Mouse (Mus musculus) liver, embryonic 12.5 days (tissue): ENCODE measurements around the gene Hoxa7. TPM values are rescaled to one million over a fixed set of nuclear protein-coding genes. Genes with fewer than 3 reads are reported as not detected.
A peak's percentile ranks its signal among the peaks of the same experiment; 100 is the strongest.

ENCODE experiments used
- ATAC-seq: fragments of 200-750 bp; cut with Nextera tagmentation; 2 replicates; pipeline ENCODE4 v1.8.0; 2017; ENCODE audit warnings: moderate number of reproducible peaks, mild to moderate bottlenecking, moderate library complexity
- H3K27ac ChIP-seq: fragments of 300-500 bp; sonication (generic); 2 replicates; pipeline ENCODE4 v1.5.1; 2016; ENCODE audit warnings: mild to moderate bottlenecking
- H3K27me3 ChIP-seq: fragments of 300-500 bp; sonication (generic); replicated peaks from 2 replicates; pipeline ENCODE4 v1.6.1; 2016; ENCODE audit warnings: mild to moderate bottlenecking, moderate library complexity
- H3K36me3 ChIP-seq: fragments of 300-500 bp; sonication (generic); 2 replicates; pipeline ENCODE4 v1.6.1; 2016; ENCODE audit warnings: mild to moderate bottlenecking, moderate library complexity
- H3K4me1 ChIP-seq: fragments of 300-500 bp; sonication (generic); 2 replicates; pipeline ENCODE4 v1.6.1; 2016
- H3K4me2 ChIP-seq: fragments of 300-500 bp; sonication (generic); 2 replicates; pipeline ENCODE4 v1.6.1; 2016; ENCODE audit warnings: mild to moderate bottlenecking, moderate library complexity
- H3K4me3 ChIP-seq: fragments of 300-500 bp; sonication (generic); 2 replicates; pipeline ENCODE4 v1.5.1; 2016; ENCODE audit warnings: mild to moderate bottlenecking, moderate library complexity
- H3K9ac ChIP-seq: fragments of 300-500 bp; sonication (generic); 2 replicates; pipeline ENCODE4 v1.6.1; 2016; ENCODE audit warnings: mild to moderate bottlenecking, moderate library complexity
- H3K9me3 ChIP-seq: fragments of 300-500 bp; sonication (generic); replicated peaks from 2 replicates; pipeline ENCODE4 v1.6.1; 2016; ENCODE audit warnings: mild to moderate bottlenecking, moderate library complexity
- WGBS: fragments of 180-500 bp; shearing (Covaris S2); methylation state at CpG from one replicate; pipeline ENCODE4 v1.1.7; 2016; ENCODE audit not compliant: insufficient replicate concordance; 5-methylcytosine and 5-hydroxymethylcytosine counted together
- polyA plus RNA-seq: library from polyadenylated mRNA; unstranded; fragments of >200 nt; fragmentation: Nextera tagmentation; extraction: Ambion mirVana; gene quantifications from 2 replicates; pipeline ENCODE4 v1.2.1, GENCODE M21; 2016

Gene Hoxa7
- polyA plus RNA-seq, 1 experiment from 2014 or later, result 0.74 TPM

GRCm38 (mm10) chr6:52170166-52170897 is 51.3 kb downstream of the Hoxa7 start:
- H3K36me3 ChIP-seq, result no peaks in the 10 kb centered on the region
- no peak overlapping the region; the same call in 1 of the 2 replicates for H3K4me3 ChIP-seq
- peak overlapping the region; percentile 15; the same call in 1 of the 2 replicates for H3K4me2 ChIP-seq
- 4% methylated on average over 40 of the region's 40 CpGs for WGBS
- H3K4me1 ChIP-seq, result peaks cover 12% of the 10 kb centered on the region; the same call in 1 of the 2 replicates
- no peaks in the 10 kb centered on the region for H3K9me3 ChIP-seq
- peaks cover 98% of the 10 kb centered on the region for H3K27me3 ChIP-seq
- H3K9ac ChIP-seq, result no peak overlapping the region
- ATAC-seq, result peak; percentile 60
- H3K27ac ChIP-seq, result peak overlapping the region; percentile 51

GRCm38 (mm10) chr6:52169499-52170165 is 52.0 kb downstream of the Hoxa7 start:
- H3K4me1 ChIP-seq, result peaks cover 12% of the 10 kb centered on the region; the same call in 1 of the 2 replicates
- H3K4me3 ChIP-seq, result no peak overlapping the region
- H3K9me3 ChIP-seq, result no peaks in the 10 kb centered on the region
- H3K4me2 ChIP-seq, result peak overlapping the region; percentile 15; the same call in 1 of the 2 replicates
- ATAC-seq, result no peak
- no peak overlapping the region for H3K9ac ChIP-seq
- peak overlapping the region; percentile 23; the same call in 1 of the 2 replicates for H3K27ac ChIP-seq
- H3K27me3 ChIP-seq, result peaks cover 98% of the 10 kb centered on the region
- H3K36me3 ChIP-seq, result no peaks in the 10 kb centered on the region
- WGBS, result 20% methylated on average over 16 of the region's 16 CpGs

- Histone ChIP-seq H3K27ac (peak overlapping the region; percentile 41; the same call in 1 of the 2 replicates), H3K4me2 (peak overlapping the region; percentile 27), H3K9me3 (no peaks in the 10 kb centered on the region), H3K9ac (peak overlapping the region; percentile 40; the same call in 1 of the 2 replicates), H3K4me3 (no peak overlapping the region), H3K4me1 (peaks cover 12% of the 10 kb centered on the region; the same call in 1 of the 2 replicates), H3K27me3 (peaks cover 100% of the 10 kb centered on the region), H3K36me3 (no peaks in the 10 kb centered on the region)
- no peak for ATAC-seq
- 5% methylated on average over 42 of the region's 42 CpGs for WGBS
Observed at GRCm38 (mm10) chr6:52168191-52169055, 53.2 kb downstream of the Hoxa7 start.

- Histone ChIP-seq H3K9me3 (no peaks in the 10 kb centered on the region), H3K27ac (no peak overlapping the region), H3K9ac (no peak overlapping the region), H3K4me3 (no peak overlapping the region), H3K36me3 (no peaks in the 10 kb centered on the region), H3K4me1 (peaks cover 10% of the 10 kb centered on the region; the same call in 1 of the 2 replicates), H3K4me2 (no peak overlapping the region), H3K27me3 (peaks cover 100% of the 10 kb centered on the region)
- WGBS, result 10% methylated on average over 14 of the region's 14 CpGs
- no peak for ATAC-seq
Observed at GRCm38 (mm10) chr6:52167736-52168161, 53.9 kb downstream of the Hoxa7 start.

- no peak for ATAC-seq
- H3K27ac ChIP-seq, result no peak overlapping the region
Observed at GRCm38 (mm10) chr6:52167176-52167575, 54.5 kb downstream of the Hoxa7 start.

GRCm38 (mm10) chr6:52166431-52167077 is 55.1 kb downstream of the Hoxa7 start:
- Histone ChIP-seq H3K36me3 (no peaks in the 10 kb centered on the region), H3K27me3 (peaks cover 98% of the 10 kb centered on the region), H3K4me3 (no peak overlapping the region), H3K27ac (no peak overlapping the region), H3K9me3 (no peaks in the 10 kb centered on the region), H3K4me1 (no peaks in the 10 kb centered on the region; the same call in 1 of the 2 replicates), H3K9ac (no peak overlapping the region), H3K4me2 (no peak overlapping the region)
- 8% methylated on average over 4 of the region's 4 CpGs for whole genome bisulfite sequencing
- ATAC-seq, result no peak

More at GRCm38 (mm10) chr6:52167176-52167575, 54.5 kb downstream of the Hoxa7 start:
- no peaks in the 10 kb centered on the region for H3K9me3 ChIP-seq
- H3K27me3 ChIP-seq, result peaks cover 98% of the 10 kb centered on the region
- H3K9ac ChIP-seq, result no peak overlapping the region
- no peaks in the 10 kb centered on the region for H3K36me3 ChIP-seq
- WGBS, result 23% methylated on average over 1 of the region's 1 CpGs
- no peak overlapping the region for H3K4me3 ChIP-seq
- H3K4me2 ChIP-seq, result no peak overlapping the region
- H3K4me1 ChIP-seq, result peaks cover 4% of the 10 kb centered on the region; the same call in 1 of the 2 replicates

- Histone ChIP-seq H3K36me3 (no peaks in the 10 kb centered on the region), H3K9ac (peak overlapping the region; percentile 31; the same call in 1 of the 2 replicates), H3K27me3 (peaks cover 98% of the 10 kb centered on the region), H3K4me1 (no peaks in the 10 kb centered on the region; the same call in 1 of the 2 replicates), H3K4me3 (peak overlapping the region; percentile 9; the same call in 1 of the 2 replicates), H3K9me3 (no peaks in the 10 kb centered on the region), H3K4me2 (peak overlapping the region; percentile 39), H3K27ac (0 out of 2 replicates have a peak overlapping the region, but pooled peaks have one; percentile 36)
- no peak for ATAC-seq
- 3% methylated on average over 27 of the region's 28 CpGs for WGBS
Observed at GRCm38 (mm10) chr6:52165441-52166370, 55.9 kb downstream of the Hoxa7 start.

GRCm38 (mm10) chr6:52164626-52165440 is 56.8 kb downstream of the Hoxa7 start, which contains the start of gene Hoxa2:
TSS of gene Hoxa2 (minus strand) at chr6:52164831.
- peak within 1 kb of the TSS; percentile 39 for H3K4me2 ChIP-seq
- H3K36me3 ChIP-seq, result no peaks in the 10 kb centered on the region
- peaks cover 98% of the 10 kb centered on the region for H3K27me3 ChIP-seq
- 0 out of 2 replicates have a peak, but pooled peaks cover 2% of the 10 kb centered on the region for H3K4me1 ChIP-seq
- peak within 1 kb of the TSS; percentile 37 for H3K4me3 ChIP-seq
- 4% methylated on average over 25 of the region's 25 CpGs for WGBS
- no peaks in the 10 kb centered on the region for H3K9me3 ChIP-seq
- peak within 1 kb of the TSS; percentile 49 for H3K27ac ChIP-seq
- no peak for ATAC-seq
- peak within 1 kb of the TSS; percentile 52 for H3K9ac ChIP-seq
